Mouse (Mus musculus) neural tube, embryonic 11.5 days (tissue): Measurements from ENCODE around the gene Gm4792. TPM values are rescaled to one million over a fixed set of nuclear protein-coding genes. Genes with fewer than 3 reads are reported as not detected.
A peak's percentile ranks its signal among the peaks of the same experiment; 100 is the strongest.

Source experiments
- ATAC-seq: fragments of 200-750 bp; cut with Nextera tagmentation; 2 replicates; pipeline ENCODE4 v1.8.0; 2017; ENCODE audit warnings: moderate number of reproducible peaks, mild to moderate bottlenecking, moderate TSS enrichment, moderate library complexity; ENCODE audit not compliant: insufficient read depth, low FRiP score, low TSS enrichment
- DNase-seq: peaks from one replicate; pipeline ENCODE4 v3.0.0-alpha.2; 2015; ENCODE audit warnings: low spot score
- H3K27ac ChIP-seq: fragments of 300-500 bp; sonication (generic); 2 replicates; pipeline ENCODE4 v1.5.1; 2014; ENCODE audit warnings: low read depth, mild to moderate bottlenecking, low read length
- H3K27me3 ChIP-seq: fragments of 300-500 bp; sonication (generic); 2 replicates; pipeline ENCODE4 v1.6.1; 2014; ENCODE audit warnings: mild to moderate bottlenecking, low read length, mixed read lengths; ENCODE audit not compliant: control insufficient read depth, insufficient read depth
- H3K36me3 ChIP-seq: fragments of 300-500 bp; sonication (generic); 2 replicates; pipeline ENCODE4 v1.6.1; 2014; ENCODE audit warnings: mild to moderate bottlenecking, low read length, moderate library complexity, mixed read lengths; ENCODE audit not compliant: control insufficient read depth, insufficient read depth
- H3K4me1 ChIP-seq: fragments of 300-500 bp; sonication (generic); 2 replicates; pipeline ENCODE4 v1.6.1; 2014; ENCODE audit warnings: low read length, mixed read lengths; ENCODE audit not compliant: control insufficient read depth, insufficient read depth
- H3K4me2 ChIP-seq: fragments of 300-500 bp; sonication (generic); 2 replicates; pipeline ENCODE4 v1.6.1; 2014; ENCODE audit warnings: low read depth, mild to moderate bottlenecking, moderate library complexity
- H3K4me3 ChIP-seq: fragments of 300-500 bp; sonication (generic); 2 replicates; pipeline ENCODE4 v1.5.1; 2014; ENCODE audit warnings: low read depth, low read length
- H3K9ac ChIP-seq: fragments of 300-500 bp; sonication (generic); 2 replicates; pipeline ENCODE4 v1.6.1; 2014; ENCODE audit warnings: mild to moderate bottlenecking, low read length
- H3K9me3 ChIP-seq: fragments of 300-500 bp; sonication (generic); 2 replicates; pipeline ENCODE4 v1.6.1; 2016; ENCODE audit warnings: low read length; ENCODE audit not compliant: control insufficient read depth
- WGBS: fragments of 180-500 bp; shearing (Covaris S2); extraction: QIAGEN DNeasy Blood & Tissue Kit; methylation state at CpG from one replicate; pipeline ENCODE4 v1.1.7; 2014; 5-methylcytosine and 5-hydroxymethylcytosine counted together
- polyA plus RNA-seq: library from polyadenylated mRNA; unstranded; fragments of >200 nt; fragmentation: Nextera tagmentation; extraction: Ambion mirVana; gene quantifications from 2 replicates; pipeline ENCODE4 v1.2.1, GENCODE M21; 2014

Gm4792 gene
- polyA plus RNA-seq, 1 experiment from 2014 or later, result 0.42 TPM

DNA sequence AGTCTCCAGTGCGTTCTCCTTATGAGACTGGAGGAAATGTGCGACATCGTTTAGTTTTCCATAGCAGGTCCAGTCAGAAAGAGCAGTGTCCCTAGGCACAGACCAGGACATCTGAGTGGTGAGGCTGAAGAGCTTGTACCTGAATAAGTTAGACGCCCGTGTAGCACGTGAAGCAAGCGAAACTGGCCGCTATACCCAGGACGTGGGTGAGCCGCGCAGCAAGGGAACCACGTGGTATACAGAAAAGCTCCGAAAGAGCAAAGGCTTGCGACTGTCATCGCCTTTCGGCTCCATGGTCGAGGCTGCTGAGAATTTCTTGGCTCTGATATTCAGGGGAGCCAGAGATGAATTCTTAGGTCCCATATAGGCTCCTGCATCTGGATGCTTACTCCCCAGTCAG lies 43.0 kb upstream of the Gm4792 start:
- H3K27ac ChIP-seq, result no peak overlapping the region
- no peaks in the 10 kb centered on the region for H3K36me3 ChIP-seq
- H3K27me3 ChIP-seq, result no peaks in the 10 kb centered on the region
- DNase-seq, result no peak
- H3K9me3 ChIP-seq, result no peaks in the 10 kb centered on the region
- no peak for ATAC-seq
- H3K9ac ChIP-seq, result no peak overlapping the region
- 72% methylated on average over 17 of the region's 17 CpGs for WGBS
- H3K4me2 ChIP-seq, result no peak overlapping the region
- no peak overlapping the region for H3K4me3 ChIP-seq
- no peaks in the 10 kb centered on the region for H3K4me1 ChIP-seq

DNA sequence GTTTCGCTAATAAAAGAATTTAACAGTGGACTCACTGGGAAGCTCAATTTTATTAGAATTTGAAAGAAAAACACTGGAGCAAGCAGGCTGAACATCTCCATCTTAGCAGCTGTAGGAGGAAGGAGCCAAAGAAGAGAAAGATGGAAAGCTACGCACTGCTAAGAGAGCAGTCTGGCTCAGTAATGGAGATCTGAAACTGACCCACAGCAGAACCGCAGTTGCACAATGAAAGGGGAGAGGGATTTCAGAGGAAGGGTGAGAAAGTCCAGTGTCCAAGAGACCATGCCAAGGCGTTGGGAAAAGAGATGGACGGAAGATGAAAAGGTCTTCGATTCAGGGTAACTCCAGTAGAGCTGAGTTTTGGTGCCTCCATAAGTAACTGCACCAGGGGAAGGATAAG lies 37.6 kb upstream of the Gm4792 start:
- H3K27ac ChIP-seq, result no peak overlapping the region
- no peak overlapping the region for H3K4me2 ChIP-seq
- no peak for ATAC-seq
- no peaks in the 10 kb centered on the region for H3K36me3 ChIP-seq
- H3K9me3 ChIP-seq, result no peaks in the 10 kb centered on the region
- no peaks in the 10 kb centered on the region for H3K27me3 ChIP-seq
- no peak overlapping the region for H3K9ac ChIP-seq
- WGBS, result 91% methylated on average over 6 of the region's 6 CpGs
- H3K4me3 ChIP-seq, result no peak overlapping the region
- no peaks in the 10 kb centered on the region for H3K4me1 ChIP-seq
- DNase-seq, result no peak

DNA sequence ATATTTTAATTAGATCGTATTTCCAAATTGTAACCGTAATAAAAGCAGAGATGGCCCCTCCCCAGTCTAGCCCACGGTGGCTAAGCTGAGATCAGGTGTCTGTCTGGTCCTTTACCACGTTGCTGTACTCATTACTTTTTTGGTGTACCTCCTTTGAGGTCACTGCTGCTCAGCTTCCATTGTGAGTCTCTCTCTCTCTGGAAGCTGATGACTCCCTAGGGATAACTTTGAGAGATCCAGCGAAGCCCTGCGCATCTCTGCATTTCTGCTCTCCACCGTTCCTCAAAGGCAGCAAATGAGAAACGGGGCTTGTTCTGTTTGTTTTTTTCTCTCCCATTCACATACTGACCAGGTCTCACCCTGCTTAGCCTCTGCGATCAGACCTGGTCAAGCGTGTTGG lies 36.5 kb upstream of the Gm4792 start:
- DNase-seq, result no peak
- Histone ChIP-seq H3K4me1 (no peaks in the 10 kb centered on the region), H3K36me3 (no peaks in the 10 kb centered on the region), H3K4me2 (no peak overlapping the region), H3K9ac (no peak overlapping the region), H3K27me3 (no peaks in the 10 kb centered on the region), H3K9me3 (no peaks in the 10 kb centered on the region), H3K27ac (no peak overlapping the region), H3K4me3 (no peak overlapping the region)
- WGBS, result 83% methylated on average over 10 of the region's 10 CpGs
- no peak for ATAC-seq

DNA sequence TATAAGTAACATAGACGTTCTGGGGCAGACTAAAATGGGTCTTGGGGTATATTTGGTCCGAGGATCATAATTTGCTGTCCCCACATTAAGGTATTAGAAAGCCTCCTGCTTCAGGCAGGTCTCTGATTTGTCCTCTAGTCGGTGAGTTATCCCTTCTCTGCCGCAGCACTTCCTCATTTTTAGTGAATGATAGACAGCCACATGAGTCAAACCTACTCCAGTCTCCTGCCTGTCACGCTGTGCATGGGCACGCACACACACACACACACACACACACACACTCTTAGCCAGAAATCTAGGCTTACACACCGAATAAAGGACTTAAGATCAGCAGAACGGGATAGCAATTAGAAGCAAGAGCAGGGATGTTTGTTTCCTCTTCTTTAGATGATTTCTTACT lies 34.8 kb upstream of the Gm4792 start:
- Histone ChIP-seq H3K9me3 (no peaks in the 10 kb centered on the region), H3K27me3 (no peaks in the 10 kb centered on the region), H3K4me1 (no peaks in the 10 kb centered on the region), H3K27ac (no peak overlapping the region), H3K4me3 (no peak overlapping the region), H3K9ac (no peak overlapping the region), H3K36me3 (no peaks in the 10 kb centered on the region), H3K4me2 (no peak overlapping the region)
- ATAC-seq, result no peak
- 93% methylated on average over 8 of the region's 8 CpGs for WGBS
- DNase-seq, result no peak

DNA sequence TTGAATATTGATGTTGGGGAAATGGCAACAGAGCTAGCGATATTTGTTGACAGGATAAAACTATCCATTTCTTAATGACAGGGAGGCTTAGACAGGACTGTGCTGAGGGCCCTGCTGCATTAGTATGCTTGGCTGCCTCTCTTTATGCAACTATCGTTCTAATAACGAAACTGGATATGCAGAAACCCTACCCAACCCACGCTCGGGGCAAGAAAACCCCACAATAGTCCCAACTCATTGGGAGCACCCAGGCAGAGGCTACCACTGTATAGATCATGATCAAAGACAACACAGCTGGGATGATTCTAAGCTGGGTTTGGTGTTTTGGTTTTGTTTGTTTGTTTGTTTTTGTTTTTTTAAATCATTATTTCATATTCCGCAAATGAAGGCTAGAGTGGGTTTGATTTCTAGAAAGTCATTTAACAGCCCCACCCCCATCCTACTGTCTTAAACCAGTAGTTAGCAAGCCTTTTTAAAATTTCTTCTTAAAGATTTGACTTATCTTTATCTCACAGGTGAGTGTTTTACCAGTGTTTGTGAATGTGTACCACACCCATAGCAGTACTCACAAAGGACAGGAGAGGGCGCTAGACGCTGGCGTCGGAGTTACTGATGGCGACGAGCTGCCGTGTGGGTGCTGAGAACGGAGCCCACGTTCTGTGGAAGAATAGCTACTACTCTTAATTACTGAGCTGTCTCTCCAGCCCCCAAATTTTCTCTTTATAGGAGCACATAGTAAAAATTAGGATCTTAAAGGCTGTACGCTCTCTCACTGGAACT lies 34.0 kb upstream of the Gm4792 start:
- ATAC-seq, result no peak
- H3K36me3 ChIP-seq, result no peaks in the 10 kb centered on the region
- no peak overlapping the region for H3K27ac ChIP-seq
- H3K4me1 ChIP-seq, result no peaks in the 10 kb centered on the region
- DNase-seq, result no peak
- WGBS, result 82% methylated on average over 16 of the region's 16 CpGs
- no peak overlapping the region for H3K9ac ChIP-seq
- no peaks in the 10 kb centered on the region for H3K9me3 ChIP-seq
- H3K4me3 ChIP-seq, result no peak overlapping the region
- H3K4me2 ChIP-seq, result no peak overlapping the region
- H3K27me3 ChIP-seq, result no peaks in the 10 kb centered on the region

DNA sequence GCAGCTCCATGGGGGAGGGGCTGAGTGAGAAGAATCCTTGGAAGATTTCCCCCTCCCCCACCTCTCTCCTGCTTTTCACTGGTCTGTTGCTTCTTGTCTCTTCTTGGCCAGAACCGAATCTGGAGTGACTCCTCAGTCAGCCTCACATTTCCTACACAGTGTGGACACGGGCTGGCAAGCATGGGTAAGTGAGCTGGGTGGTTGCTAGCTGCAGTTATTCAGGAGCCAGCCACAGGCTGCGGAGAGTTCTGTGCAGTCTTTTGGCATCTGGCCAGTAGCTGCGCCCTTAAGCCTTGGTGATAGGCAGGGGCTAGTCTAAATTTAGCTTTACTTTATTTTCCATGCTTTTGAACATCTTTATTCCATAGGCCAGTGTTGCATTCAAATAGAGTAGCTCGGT lies 31.5 kb upstream of the Gm4792 start:
- Histone ChIP-seq H3K36me3 (no peaks in the 10 kb centered on the region), H3K4me2 (no peak overlapping the region), H3K9ac (no peak overlapping the region), H3K27ac (no peak overlapping the region), H3K4me3 (no peak overlapping the region), H3K4me1 (no peaks in the 10 kb centered on the region), H3K27me3 (no peaks in the 10 kb centered on the region), H3K9me3 (no peaks in the 10 kb centered on the region)
- ATAC-seq, result no peak
- WGBS, result 78% methylated on average over 5 of the region's 5 CpGs
- DNase-seq, result no peak

DNA sequence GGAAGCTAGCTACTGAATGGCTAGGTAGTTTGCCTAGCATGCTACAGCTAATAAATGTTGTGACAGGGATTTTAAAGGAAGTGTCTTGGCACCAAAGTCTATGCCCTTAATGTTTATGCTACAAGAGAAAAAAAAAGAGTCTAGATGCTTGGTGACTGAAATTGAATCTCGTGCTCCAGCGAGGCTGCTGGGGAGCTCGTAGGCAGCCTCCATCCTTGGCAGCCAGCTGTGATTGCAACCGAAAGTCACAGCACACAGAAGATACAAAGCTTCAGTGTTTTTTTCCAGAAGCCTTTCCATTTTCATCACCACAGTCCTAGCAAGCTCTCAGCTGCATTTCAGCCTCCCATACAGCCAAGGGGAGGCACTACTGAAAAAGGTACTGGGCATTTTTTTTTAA lies 20.1 kb upstream of the Gm4792 start:
- no peak for DNase-seq

DNA sequence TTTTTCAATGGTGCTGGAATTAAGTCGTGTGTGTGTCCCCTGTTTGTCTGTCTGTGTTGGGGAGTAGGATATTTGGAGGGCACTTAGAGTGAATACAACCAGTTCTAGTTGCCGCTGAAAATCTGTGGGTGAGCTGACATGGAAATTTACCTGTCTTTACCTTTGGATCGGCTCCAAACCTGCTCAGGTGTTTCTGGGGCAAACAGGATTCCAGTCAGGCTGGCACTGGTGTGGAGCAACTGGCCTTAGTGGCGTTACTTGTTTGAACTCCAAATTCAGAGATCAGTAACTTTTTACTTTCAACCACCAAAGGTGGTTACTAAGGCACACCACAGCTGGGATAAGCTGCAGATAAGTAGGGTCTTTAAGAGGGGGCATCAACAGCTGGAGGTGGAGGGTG lies 14.6 kb upstream of the Gm4792 start:
- Histone ChIP-seq H3K9ac (no peak overlapping the region), H3K27me3 (0 out of 2 replicates have a peak, but pooled peaks cover 5% of the 10 kb centered on the region), H3K9me3 (no peaks in the 10 kb centered on the region), H3K4me1 (peaks cover 3% of the 10 kb centered on the region; the same call in 1 of the 2 replicates), H3K27ac (no peak overlapping the region), H3K4me2 (no peak overlapping the region), H3K4me3 (no peak overlapping the region), H3K36me3 (no peaks in the 10 kb centered on the region)
- no peak for DNase-seq
- WGBS, result 82% methylated on average over 4 of the region's 4 CpGs
- ATAC-seq, result no peak

More for the DNA sequence above, 20.1 kb upstream of the Gm4792 start:
- Histone ChIP-seq H3K4me3 (no peak overlapping the region), H3K4me2 (no peak overlapping the region), H3K9me3 (no peaks in the 10 kb centered on the region), H3K9ac (no peak overlapping the region), H3K4me1 (no peaks in the 10 kb centered on the region), H3K27me3 (no peaks in the 10 kb centered on the region), H3K36me3 (no peaks in the 10 kb centered on the region), H3K27ac (no peak overlapping the region)
- no peak for ATAC-seq
- 55% methylated on average over 4 of the region's 4 CpGs for WGBS

DNA sequence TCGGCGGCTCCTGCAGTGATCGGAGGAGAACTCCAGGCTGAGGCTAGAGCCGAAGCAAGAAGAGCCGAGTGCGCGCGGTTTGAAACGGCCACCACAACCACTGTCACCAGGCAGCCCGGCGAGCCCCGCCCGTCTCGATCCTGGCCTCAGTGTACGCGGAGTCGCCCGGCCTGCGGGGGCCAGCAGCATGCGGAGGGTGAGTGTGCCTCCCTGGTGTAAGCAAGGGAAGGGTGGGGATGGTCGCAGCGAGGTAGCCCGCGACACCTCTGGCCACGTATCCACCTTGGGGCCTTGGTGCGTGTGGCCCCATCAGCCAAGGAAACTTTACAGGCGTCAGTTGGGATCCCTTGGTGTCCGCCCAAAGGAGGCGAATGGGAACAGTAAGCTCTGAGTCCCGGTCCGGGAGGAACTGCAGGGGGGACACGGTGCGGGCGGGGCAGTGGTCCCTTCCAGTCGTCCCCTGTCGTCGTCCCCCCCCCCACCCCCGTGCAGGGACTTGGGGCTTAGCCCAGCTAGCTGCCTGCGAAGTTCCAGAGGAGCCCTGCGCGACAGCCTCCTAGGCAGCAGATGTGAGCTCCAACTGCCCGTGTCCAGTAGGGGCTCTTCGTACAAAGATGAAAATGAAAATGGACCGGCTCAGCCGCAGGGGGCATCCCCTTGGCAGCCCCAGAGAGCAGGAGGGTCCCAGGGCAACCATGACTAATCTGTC lies 13.7 kb upstream of the Gm4792 start:
- H3K27me3 ChIP-seq, result 0 out of 2 replicates have a peak, but pooled peaks cover 5% of the 10 kb centered on the region
- under 1% methylated on average over 45 of the region's 45 CpGs for WGBS
- no peaks in the 10 kb centered on the region for H3K36me3 ChIP-seq
- peaks cover 3% of the 10 kb centered on the region; the same call in 1 of the 2 replicates for H3K4me1 ChIP-seq
- H3K9me3 ChIP-seq, result no peaks in the 10 kb centered on the region
- H3K9ac ChIP-seq, result peak overlapping the region; percentile 57
- H3K4me3 ChIP-seq, result peak overlapping the region; percentile 45
- peak; percentile 69 for ATAC-seq
- DNase-seq, result peak; percentile 57
- peak overlapping the region; percentile 95 for H3K4me2 ChIP-seq
- no peak overlapping the region for H3K27ac ChIP-seq
